Mouse (Mus musculus) embryonic fibroblast, embryonic 13.5 days (primary cell): ENCODE data around the gene Robo2.

Experiments
- CTCF ChIP-seq: IDR thresholded peaks from 2 replicates; pipeline ENCODE4 v1.5.1; 2011; ENCODE audit warnings: mild to moderate bottlenecking, control low read depth, low read length, moderate library complexity, borderline replicate concordance; ENCODE audit not compliant: insufficient read depth
- POLR2A ChIP-seq: IDR thresholded peaks from 2 replicates; pipeline ENCODE4 v1.6.1; 2011; ENCODE audit warnings: low read depth, mild to moderate bottlenecking, control low read depth, low read length, moderate library complexity

- TF ChIP-seq POLR2A (no peak), CTCF (no peak)
Measured at GRCm38 (mm10) chr16:74169642-74170041, 242.0 kb downstream of the Robo2 start.
